Mouse (Mus musculus) liver, embryonic 14.5 days (tissue): ENCODE measurements around the gene Dxo.
A peak's percentile ranks its signal among the peaks of the same experiment; 100 is the strongest.

ENCODE experiments used
- CTCF ChIP-seq: IDR thresholded peaks from 2 replicates; pipeline ENCODE4 v1.5.1; 2016; ENCODE audit warnings: antibody characterized with exemption, low read depth, control low read depth
- EP300 ChIP-seq: IDR thresholded peaks from 2 replicates; pipeline ENCODE4 v1.6.1; 2016; ENCODE audit warnings: antibody characterized with exemption, low read depth

DNA sequence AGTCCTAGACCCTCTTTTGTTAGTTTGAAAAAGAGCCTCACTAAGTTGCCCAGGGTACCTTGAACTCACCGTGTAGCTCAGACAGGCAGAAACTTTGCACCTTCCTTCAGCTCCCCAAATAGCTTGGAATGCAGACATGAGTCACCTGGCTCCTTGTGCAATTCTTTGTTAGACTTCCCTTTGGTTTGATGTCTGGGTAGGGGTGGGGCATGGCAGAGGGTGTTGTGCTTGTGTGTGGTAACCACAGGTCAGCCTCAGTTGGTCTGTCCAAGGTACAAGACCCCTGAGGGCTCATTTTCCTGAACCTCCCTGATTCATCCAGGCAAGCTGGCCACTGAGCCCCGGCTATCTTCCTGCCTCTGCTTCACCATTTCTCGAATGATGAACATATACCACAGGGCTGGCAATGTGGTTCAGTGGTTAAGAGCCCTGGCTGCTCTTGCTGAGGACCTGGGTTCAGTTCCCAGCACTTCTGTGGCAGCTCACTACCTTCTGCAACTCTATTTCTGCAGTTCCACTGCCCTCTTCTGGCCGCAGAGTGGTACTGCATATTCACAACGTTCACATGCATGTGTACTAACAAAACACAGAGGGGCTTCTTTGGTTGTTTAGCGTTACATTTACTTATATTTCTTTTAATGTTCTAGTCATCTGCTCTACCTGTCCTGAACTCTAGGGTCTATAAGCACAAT, 31.8 kb upstream of the Dxo start:
- TF ChIP-seq EP300 (no peak), CTCF (peak; percentile 70)
